Mouse (Mus musculus): Measurements from ENCODE around the gene Gm17409.

Gm17409 gene

DNA sequence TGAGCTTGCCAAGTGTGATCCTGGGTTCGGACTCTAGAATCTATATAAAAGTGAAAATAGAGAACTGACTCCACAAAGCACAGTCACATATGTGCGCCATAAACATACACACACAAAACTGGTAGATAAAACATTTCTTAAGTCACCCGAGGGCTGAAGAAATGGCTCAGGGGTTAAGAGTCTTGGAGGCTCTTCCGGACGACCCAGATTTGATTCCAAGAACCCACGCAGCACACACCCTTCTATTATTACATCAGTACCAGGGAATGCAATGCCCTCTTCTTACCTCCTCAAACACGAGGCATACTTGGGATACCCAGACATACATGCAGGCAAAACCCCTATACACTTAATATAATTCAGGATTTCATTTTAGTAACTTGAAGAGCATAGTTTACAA lies at the start of gene Gm17409:
Gene Gm17409 (plus strand): TSS at position 301 of the 400 bp plus-strand sequence.
- no peak for ATAC-seq (ENCODE audit: insufficient number of reproducible peaks, low FRiP score, low TSS enrichment)

DNA sequence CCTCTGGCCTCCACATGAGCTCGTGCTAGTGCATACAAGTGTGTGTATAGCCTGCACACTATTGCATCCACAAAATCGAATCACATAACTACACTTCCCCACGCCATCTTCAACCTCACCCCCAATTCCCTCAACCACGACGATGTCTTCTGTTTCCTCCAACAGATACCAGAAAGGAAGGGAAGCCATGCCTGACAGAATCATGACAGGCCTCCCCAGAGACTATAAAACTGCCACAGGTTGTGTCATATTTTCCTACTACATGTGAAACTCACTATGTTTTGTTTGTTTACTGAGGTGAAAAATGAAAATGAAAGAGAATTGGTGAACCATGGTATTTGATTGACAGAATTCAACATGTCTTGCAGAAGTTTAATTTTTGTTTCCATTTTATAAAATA lies 46.6 kb upstream of the Gm17409 start:
- ATAC-seq (ENCODE audit: insufficient number of reproducible peaks, low FRiP score, low TSS enrichment), result no peak

DNA sequence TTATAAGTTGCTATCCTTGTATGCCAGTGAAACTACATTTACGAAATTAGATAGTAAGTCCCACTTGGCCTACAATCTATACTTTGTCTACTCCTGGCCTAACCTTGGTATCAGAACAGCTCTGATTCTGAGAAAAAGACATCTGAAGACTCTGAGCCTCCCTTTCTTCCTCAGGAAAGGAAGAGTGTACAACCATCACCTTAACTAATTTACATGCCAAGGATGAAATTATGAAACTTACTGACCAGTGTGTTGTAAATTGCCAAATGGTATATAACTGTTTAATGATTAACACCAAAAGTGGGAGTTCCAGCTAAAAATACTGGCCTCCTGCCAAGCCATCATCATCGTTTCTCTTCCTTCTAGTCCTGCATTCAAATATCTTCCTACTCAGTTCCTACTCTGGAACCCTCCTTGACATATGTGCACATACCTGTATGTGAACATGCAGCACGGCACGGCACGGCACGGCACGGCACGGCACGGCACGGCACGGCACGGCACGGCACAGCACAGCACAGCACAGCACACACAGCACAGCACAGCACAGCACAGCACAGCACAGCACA lies 44.4 kb upstream of the Gm17409 start:
- no peak for ATAC-seq (ENCODE audit: insufficient number of reproducible peaks, low FRiP score, low TSS enrichment)

DNA sequence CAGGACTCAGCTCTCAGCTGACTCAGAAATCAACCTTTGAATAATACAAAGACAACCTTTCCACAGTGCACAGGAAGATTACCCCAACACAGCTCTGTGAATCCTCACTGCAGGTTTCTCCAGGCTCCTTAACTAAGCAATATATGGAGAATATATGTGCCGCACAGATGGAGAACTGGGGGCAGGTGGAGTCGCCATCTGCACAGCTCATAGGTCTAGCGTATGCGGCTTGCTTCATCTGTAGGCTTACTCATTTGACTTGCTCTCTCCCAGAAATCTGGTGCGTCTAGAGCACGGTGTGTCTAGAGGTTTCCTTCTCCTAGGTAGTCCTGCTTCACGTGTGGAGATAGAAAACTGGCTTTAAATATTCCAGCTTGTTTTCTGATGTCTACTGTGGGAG lies 37.7 kb upstream of the Gm17409 start:
- peak; percentile 56; the same call in 1 of the 2 replicates for ATAC-seq (ENCODE audit: insufficient number of reproducible peaks, low FRiP score, low TSS enrichment)

DNA sequence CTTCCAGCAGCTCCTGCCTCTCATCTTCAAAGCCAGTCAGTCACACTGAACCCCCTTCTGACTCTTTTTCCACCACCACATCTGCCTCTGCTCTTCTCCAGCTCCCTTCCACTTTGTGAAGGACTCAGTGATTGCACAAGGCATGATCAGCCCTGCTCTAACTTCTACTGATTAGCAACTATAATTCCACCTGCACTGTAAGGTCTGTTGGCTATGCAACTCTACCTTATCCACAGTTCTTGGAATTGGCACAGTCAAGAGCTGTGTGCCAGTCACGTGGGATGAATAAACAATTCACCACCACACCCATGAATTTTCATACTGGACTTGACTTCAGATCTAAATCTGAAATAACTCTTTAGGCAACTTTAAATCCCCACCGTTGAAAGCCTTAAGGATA lies 36.6 kb upstream of the Gm17409 start:
- ATAC-seq (ENCODE audit: insufficient number of reproducible peaks, low FRiP score, low TSS enrichment), result no peak

DNA sequence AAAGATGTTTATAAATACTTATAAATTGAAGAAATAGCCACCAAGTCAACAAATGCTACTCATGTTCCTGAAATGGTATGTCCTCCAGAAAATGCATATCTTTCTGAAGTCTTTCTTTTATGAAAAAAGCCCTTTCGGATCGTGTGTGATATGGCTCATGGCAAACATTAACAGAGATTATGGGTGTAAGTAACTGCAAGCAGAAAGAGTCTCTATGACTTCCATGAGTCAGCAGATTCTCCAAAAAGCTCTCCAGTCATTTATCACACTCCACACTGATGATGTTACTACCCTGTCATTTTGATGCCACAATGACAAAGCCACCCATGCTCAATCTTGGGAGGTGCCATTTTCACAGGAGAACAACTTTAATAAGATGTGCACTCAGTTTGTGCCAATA lies 35.5 kb upstream of the Gm17409 start:
- ATAC-seq (ENCODE audit: insufficient number of reproducible peaks, low FRiP score, low TSS enrichment), result no peak

DNA sequence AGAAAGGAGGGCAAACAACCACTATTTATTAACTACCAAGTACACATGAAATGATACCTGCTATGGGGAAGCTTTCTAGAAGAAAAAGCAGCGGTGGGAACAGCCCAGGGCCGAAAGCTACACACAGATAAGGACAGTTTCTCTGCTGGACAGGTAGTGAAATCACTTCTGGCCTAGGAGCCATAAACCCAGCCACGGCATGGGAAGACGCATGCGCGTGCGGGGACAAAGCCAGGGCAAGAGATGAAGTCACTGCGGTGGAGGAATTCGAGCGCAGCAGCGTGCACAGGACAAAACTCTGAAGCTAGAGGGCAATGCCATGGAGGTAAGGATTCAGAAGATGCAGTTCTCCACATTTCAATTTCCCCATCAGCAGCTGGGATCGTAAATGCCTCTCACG lies 34.4 kb upstream of the Gm17409 start:
- no peak for ATAC-seq (ENCODE audit: insufficient number of reproducible peaks, low FRiP score, low TSS enrichment)

DNA sequence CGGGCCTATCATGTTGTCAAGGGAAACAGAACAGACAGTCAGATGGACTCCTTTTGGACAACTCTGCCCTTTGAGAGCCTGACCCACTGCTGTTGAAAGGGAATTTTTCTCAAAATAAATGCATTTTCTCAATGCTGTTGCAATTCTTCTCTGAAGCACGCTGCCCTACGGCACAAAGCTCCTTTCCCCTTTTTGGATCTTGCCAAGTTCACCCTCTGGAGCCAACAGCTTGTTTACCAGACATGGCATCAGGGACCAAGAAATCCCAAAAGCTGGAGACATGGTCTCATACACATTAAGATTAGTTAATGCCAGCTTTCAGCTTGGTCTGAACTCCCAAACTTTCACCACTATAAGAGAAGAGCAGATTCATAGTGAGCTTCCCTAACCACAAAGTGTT lies 33.0 kb upstream of the Gm17409 start:
- ATAC-seq (ENCODE audit: insufficient number of reproducible peaks, low FRiP score, low TSS enrichment), result no peak

DNA sequence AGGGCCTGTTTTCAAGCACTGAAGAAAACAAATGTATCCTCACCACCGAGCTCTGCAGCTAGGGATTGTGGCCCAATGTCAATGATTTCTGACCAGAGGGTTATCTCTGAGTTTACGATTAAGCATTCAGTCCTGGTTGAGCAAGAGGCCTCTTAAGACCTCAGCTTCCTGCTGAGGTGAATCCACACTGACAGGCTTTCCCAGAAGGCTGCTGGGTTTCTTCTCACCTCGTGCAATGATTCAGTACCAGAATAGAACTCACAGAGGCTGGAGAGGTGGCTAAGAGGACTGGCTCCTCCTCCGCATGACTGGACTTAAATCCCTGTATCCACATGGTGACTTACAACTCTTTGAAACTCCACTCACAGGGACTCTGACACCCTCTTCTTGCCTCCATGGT lies 26.8 kb upstream of the Gm17409 start:
- ATAC-seq (ENCODE audit: insufficient number of reproducible peaks, low FRiP score, low TSS enrichment), result no peak

DNA sequence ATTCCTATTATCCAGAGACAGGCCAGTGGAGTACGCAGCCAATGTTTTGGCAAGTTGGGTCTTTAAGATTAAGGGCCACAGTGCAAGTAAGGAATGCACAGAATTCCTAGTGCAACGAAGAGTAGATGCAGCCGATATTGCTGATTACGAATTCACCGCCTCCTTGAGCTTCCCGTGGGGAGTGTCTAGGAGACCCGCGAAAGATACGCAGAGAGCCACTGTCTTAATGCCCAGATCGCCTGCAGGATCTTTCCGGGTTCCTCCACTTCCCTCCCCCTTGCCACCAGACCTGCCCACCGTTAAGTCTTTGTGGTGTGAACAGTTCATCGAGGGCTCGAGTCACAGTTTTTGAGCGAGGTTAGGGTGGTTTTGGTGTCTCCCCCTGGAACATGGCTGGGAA lies 22.9 kb upstream of the Gm17409 start:
- ATAC-seq (ENCODE audit: insufficient number of reproducible peaks, low FRiP score, low TSS enrichment), result no peak

DNA sequence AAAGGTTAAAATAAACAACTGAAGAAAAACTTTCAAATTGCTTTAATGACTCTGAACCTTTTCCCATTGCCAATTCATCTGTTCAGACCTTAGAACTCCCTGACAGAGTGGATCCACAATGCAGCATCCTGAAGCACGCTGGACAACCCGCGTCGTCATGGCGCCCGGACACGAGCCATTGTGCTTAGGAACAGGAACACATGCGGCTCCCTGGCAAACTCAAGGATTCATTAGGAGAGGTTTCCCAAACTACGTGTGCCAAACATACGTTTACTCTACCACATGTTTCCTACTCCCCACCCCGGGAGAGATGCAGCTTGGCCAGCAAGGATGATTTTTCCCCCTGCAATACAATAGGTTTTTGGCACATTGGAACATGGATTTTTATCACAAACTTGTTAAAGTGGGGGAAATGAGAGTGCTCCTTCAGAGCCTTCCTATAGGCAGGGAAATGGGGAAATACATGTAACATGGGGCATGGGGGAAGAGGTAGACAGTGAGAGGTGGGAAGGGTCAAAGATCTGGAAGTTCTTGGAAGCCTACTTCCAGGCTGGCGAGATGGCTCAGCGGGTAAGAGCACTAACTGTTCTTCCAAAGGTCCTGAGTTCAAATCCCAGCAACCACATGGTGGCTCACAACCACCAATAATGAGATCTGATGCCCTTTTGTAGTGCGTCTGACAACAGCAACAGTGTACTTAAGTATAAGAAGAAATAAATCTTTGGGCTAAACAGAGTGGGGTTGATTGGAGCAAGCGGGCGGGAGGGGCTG lies 15.6 kb upstream of the Gm17409 start:
- no peak for ATAC-seq (ENCODE audit: insufficient number of reproducible peaks, low FRiP score, low TSS enrichment)

DNA sequence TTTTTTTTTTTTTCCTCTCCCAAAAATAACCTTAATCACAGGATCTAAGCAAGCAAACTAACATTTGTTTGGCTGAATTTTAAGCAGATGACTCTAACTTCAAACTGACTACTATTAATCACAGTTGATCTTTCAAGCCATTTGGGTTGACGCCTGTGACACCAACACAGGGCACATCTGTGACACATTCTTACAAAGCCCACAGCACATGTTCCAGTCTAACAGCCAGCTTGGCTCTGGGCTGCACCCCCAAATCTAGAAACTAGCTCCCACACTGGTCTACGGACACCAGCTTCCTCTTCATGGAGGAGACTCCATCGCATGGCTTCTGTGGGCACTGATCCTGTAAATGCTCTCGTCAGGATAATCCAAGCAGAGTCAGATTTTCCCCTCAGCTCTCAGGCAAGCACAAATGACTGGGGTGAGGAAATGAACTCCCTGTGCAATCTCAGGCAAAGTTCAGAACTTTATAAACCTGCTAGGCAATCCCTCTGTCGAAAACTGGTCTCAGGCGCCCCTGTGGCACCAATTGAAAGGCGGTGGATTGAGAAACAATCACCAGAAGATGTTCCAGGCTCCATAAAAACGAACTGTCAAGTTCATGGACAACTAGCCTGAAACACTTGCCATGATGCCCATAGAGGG lies 13.0 kb upstream of the Gm17409 start:
- ATAC-seq (ENCODE audit: insufficient number of reproducible peaks, low FRiP score, low TSS enrichment), result no peak

DNA sequence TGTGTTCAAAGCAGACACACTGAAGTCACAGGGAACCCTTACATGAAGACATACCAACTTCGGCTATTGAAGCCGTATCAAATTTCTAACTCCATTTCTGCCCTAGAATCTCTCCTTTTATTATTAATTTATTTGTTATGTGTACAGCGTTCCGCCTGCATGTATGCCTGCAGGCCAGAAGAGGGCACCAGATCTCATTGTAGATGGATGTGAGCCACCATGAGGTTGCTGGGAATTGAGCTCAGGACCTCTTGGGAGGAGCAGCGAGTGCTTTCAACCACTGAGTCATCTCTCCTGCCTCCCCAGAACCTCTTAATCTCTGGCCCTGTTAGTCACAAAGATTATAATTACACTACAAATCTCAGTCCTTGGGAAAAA lies 12.4 kb upstream of the Gm17409 start:
- ATAC-seq (ENCODE audit: insufficient number of reproducible peaks, low FRiP score, low TSS enrichment), result no peak

DNA sequence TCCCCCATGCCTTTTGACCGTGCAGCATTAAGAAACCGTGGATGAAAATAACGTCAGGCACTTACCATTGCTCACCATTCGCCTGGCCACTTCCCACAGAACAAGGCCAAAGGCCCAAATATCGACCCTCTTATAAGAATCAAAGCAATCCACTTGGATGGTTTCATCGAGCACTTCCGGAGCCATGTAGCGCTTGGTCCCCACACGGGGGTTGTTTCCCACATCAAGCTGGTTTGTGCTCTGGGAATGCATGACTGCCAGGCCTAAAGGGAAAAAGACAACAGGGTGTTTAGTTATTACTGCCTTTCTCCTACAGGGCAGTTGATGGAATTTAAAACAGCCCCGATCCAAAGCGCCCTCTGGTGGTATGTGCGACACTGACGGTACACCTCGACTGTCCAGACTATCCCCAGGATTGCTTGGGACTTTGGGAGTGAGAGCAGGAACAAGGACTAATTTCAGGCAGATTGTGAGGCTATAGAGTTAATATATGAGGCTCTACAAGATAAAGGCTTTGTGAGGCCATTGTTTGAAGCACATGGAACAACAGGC lies 11.0 kb upstream of the Gm17409 start:
- peak; percentile 60 for ATAC-seq (ENCODE audit: insufficient number of reproducible peaks, low FRiP score, low TSS enrichment)

DNA sequence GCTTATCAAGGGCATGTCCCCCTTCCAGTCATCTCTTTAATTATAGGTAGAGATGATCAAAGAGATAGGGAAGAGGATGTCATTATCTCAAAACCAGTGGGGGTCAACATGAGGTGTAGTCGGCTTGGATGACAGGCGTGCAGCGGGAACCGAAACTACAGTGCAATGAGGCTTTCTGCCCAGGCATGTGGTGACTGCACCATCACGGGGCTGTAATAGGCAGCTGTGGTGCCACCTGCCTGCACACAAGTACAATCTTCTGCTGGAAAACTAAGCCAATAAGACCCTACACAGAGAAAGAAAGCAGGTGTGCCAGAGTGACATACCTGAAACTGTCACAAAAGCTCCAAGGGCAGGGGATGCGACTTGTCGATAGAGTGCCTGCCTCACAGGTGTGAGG lies 374 bp downstream of the Gm17409 start:
- ATAC-seq (ENCODE audit: insufficient number of reproducible peaks, low FRiP score, low TSS enrichment), result no peak

DNA sequence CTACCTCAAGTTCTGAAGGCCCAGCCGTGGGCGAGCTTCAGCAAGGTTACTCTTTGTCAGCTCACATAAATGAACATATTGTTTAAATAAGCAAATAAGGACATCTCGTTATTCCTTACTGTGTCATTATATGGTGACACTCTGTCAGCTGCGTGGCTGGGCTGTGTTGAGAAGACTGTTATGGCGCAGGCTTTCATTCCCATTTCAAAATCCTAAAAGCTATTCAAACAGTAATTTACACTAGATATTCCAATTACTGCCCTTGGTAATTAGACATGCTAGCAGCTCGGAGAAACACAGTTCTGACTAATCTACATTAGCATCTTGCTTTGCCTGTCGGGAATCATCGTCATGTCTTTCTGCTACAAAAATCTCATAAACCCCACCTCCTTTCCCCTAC lies 5.7 kb downstream of the Gm17409 start:
- no peak for ATAC-seq (ENCODE audit: insufficient number of reproducible peaks, low FRiP score, low TSS enrichment)

DNA sequence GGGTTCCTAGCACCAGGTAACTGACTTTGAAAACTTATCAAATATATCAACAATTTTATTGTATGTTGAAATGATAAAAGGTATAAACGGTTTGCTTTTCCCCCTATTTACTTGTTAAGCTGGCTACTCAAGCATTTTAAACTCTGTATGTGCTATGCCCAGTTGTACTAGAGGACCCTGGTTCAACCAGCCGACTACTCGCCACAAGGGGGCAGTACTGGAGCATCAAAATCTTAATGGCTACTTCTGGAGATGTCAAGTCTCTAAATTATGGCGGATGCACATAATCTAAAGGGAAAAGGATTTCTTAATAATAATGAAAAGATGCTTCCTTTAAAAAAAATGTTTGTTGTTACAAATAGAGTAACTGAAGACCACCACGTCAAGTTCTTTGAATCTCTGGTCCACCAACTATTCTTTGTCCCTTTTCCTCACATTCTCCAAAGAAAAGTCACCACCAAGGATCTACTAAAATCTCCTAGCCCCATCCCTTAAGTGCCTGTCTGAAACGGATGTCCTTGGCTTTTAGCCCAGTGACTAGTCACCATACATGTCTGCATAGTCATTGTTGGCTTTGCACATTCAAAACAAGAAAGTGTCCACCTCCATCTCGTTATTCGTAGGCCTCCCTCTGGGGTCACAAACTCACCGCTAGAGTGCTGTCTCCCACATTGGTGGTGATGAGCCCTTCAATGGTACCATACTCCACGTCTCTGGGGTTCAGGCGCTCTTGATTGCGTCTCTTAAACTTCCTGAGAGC lies 7.2 kb downstream of the Gm17409 start:
- ATAC-seq (ENCODE audit: insufficient number of reproducible peaks, low FRiP score, low TSS enrichment), result 0 out of 2 replicates have a peak, but pooled peaks have one; percentile 71

DNA sequence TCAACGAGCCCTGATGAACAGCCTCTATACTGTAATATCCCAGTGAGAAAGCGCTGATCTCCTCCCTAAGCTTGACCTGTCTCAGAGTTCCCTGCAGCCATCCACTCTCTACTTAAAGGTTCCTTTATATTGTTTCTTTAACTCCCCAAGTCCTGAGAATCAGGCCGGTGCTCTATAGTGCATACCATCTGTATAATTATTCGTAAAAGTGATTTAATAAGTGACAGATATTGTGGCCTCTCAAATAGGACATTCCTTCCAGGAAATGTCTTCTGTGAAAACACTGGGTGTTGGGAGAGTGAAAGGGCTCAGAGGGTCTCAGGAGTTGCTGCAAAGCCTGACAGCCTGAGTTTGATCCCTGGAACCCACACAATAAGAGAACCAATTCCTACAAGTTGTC lies 8.2 kb downstream of the Gm17409 start:
- no peak for ATAC-seq (ENCODE audit: insufficient number of reproducible peaks, low FRiP score, low TSS enrichment)

DNA sequence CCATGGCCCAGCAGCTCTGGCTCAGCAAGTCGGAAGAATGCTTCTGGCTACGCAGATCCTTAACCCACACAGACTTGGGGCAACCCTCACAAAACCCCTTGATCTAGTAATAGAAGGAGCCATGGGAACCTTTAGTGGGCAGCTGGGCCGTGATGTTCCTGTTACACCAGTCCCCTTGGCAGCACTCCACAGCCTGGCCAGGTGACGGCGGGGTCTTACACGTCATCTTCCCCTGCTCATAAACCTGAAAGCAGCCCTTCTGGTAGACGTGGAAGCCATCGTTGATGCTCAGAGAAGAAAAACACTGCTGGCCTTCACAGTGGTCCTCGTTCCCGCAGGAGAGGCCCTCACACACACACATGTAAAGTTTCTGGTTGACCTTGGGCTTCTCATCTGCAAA lies 9.6 kb downstream of the Gm17409 start:
- no peak for ATAC-seq (ENCODE audit: insufficient number of reproducible peaks, low FRiP score, low TSS enrichment)

DNA sequence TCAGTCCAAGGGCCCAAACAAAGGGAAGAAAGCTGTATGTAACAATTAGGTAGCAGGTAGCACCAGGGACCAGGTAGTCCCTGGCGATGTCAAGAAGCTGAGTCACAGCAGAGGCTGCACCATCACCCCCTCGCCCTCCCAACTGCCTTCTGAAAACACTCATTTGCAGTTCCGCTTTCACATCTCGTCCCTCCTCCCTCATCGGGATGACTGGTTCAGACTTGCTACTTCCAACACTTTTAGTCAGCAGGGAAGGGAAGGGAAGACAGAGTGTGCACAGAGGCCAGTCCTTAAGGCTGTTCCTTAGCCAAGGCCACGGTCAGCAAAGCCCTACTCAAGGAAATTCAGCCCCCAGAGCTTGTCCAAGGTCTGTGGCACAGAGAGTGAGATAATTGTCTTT lies 10.8 kb downstream of the Gm17409 start:
- ATAC-seq (ENCODE audit: insufficient number of reproducible peaks, low FRiP score, low TSS enrichment), result no peak
